In the genomic region with DNA sequence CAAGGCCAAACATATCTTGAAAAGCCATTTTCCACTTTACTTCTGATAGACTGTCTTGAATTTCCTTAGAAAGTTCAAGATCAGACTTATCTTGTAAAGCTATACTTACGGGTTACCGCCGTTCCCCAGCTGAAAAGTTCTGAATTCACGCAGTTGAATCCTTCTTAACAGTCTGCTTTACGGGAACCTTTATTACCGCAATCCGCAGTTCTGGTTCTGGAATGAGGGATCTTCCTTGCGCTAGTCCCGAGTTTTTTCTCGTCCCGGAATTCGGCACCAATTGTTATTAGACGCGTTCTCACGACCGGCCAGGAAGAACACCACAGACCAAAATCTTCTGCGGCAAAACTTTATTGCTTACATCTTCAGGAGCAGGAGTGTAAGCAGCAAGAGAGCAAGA, we compare ENCODE assay signal across 10 mouse cellular contexts. TPM values are rescaled to one million over a fixed set of nuclear protein-coding genes. Genes with fewer than 3 reads are reported as not detected.
A peak's percentile ranks its signal among the peaks of the same experiment; 100 is the strongest.
DNase-seq lines count a peak whose midpoint lies in the region.
"Had no signal": no experiment of that assay in that cellular context is flagged by ENCODE, and none has a peak within 500 bp of the region (broad histone marks: within the 10 kb centered on the region; RNA-seq: fewer than 3 reads in every experiment).

No protein-coding gene starts in this region.

- peak; percentile 50 for DNase-seq in adrenal gland, adult 8-10 months
- DNase-seq in cerebellum, postnatal 25 days: peak; percentile 35 to 49
- peak; percentile 63 to 74 for DNase-seq in gastrocnemius, postnatal 4 days (ENCODE audit: low spot score in 2 of 2)
- peak; percentile 55 for DNase-seq in kidney, adult 9 months
- peak; percentile 33 to 41 for DNase-seq in layer of hippocampus, postnatal 36 days
- peak; percentile 54 for DNase-seq in lung, postnatal 25 days (ENCODE audit: low spot score)
- DNase-seq in right cerebral cortex, postnatal 4 days: peak; percentile 48
- DNase-seq in urinary bladder, adult 18-20 months (ENCODE audit: low spot score in 2 of 2): peak; percentile 20 to 67

RNA-seq across cellular contexts. Expression of a gene that starts 6.0 kb away (rescaled TPM):
- not detected for total RNA-seq in adrenal gland, adult 8-10 months (2022)
- total RNA-seq in gastrocnemius, postnatal 4 days (2021): not detected
- total RNA-seq in layer of hippocampus, postnatal 36 days (2021): not detected
- total RNA-seq: hematopoietic stem cell, adult 5-6 weeks; megakaryocyte-erythroid progenitor cell, adult 5-6 weeks had no signal

RNA-seq across cellular contexts. Expression of a gene that starts 21.4 kb away (rescaled TPM):
- not detected for total RNA-seq in adrenal gland, adult 8-10 months (2022)
- total RNA-seq in gastrocnemius, postnatal 4 days (2021): not detected
- total RNA-seq in layer of hippocampus, postnatal 36 days (2021): not detected
- total RNA-seq: hematopoietic stem cell, adult 5-6 weeks; megakaryocyte-erythroid progenitor cell, adult 5-6 weeks had no signal

RNA-seq across cellular contexts. Expression of a gene that starts 37.3 kb away (rescaled TPM):
- total RNA-seq in adrenal gland, adult 8-10 months (2022): not detected
- not detected for total RNA-seq in gastrocnemius, postnatal 4 days (2021)
- not detected for total RNA-seq in layer of hippocampus, postnatal 36 days (2021)
- total RNA-seq: hematopoietic stem cell, adult 5-6 weeks; megakaryocyte-erythroid progenitor cell, adult 5-6 weeks had no signal

Comparison
In these comparisons a context has a peak if more than half of its experiments do, and no peak if none do; other contexts are left out.
1. Peak in every context shown above with its lines: DNase-seq.